Mouse (Mus musculus): ENCODE measurements around the gene Caprin1.
A peak's percentile ranks its signal among the peaks of the same experiment; 100 is the strongest.

The Caprin1 gene

DNA sequence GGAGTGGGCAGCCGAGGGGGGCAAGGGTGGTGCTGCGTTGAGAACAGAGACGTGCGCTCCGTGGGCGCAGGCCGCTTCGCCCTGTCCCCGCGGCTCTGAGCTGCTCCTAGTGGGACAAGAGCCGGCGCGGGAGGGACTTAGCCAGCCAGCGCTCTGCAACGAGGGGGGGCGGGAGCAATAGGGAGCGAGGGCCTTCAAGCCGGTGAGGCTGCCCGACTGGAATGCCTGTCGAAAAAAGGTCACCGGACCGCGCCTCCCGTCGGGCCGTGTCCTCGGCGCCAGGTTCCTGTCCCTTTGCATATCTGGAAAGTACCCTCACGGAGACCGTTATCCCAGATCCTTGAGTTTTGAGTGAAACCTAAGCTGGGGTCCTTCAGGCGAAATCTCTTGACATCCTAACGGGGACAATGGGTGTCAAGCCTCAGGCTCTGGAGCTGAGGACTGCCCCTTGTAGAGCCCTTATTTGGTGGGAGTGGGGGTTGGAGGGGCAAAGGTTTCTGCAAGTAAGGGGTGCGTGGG lies at the start of gene Caprin1:
Gene Caprin1 (minus strand): TSS at position 159 of the 519 bp plus-strand sequence.
- DNase-seq (ENCODE audit: low spot score in 2 of 2): peak; percentile 90 to 96

DNA sequence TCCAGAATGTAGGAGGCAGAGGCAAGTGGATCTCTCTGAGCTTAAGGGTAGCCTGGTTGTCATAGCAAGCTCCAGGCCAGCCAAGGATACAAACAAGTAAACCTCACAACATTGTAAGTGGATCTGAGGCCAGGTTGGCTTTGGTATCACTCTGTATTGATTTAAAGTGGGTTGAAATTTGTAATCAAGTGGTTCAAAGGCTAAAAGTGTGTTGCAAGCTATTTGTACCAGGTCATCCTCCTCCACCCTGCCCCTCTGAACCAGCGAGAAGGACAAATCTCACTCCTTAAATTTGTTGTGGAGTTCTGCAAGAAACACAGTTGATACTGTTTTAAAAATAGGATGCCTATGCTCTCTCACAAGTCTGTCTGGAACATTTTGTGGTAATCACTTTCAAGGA lies 49.4 kb upstream of the Caprin1 start:
- no peak for DNase-seq (ENCODE audit: low spot score in 2 of 2)

DNA sequence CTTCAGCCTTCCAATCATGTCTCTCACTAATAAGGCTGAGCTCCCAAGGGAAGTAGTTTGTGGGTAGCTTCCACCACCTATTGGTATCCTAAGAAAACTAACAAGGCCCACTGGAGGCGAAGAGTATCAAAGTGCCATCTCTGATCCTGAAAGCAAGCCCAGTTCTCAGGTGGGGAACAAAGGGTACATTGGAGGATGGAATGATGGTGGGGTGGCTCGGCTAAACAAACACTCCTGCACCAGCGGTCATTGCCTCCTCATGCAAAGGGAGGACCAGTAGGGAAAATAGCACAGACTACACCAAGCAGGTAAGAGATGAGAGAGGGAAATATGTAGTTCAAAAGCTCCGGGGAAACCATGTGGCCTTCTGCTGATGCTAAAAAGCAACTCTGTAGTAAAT lies 48.8 kb upstream of the Caprin1 start:
- DNase-seq (ENCODE audit: low spot score in 2 of 2): no peak

DNA sequence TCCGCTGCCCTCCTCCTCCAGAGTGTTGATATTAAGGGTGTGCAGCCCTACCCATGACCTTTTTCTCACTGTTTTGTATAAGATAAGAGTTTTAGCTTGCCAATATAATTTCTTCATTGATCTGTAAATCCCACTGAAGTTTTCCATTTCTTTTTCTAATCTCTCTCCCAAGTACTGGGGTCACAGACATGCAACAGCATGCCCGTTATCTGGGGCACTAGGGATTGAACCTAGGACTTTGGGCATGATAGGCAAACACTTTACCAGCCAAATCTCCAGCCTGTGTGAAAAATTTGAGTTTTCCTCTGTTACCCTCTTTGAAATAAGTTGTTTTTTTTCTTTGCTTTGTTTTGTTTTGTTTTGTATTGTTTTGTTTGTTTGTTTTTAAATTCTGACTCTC lies 46.6 kb upstream of the Caprin1 start:
- no peak for DNase-seq (ENCODE audit: low spot score in 2 of 2)

DNA sequence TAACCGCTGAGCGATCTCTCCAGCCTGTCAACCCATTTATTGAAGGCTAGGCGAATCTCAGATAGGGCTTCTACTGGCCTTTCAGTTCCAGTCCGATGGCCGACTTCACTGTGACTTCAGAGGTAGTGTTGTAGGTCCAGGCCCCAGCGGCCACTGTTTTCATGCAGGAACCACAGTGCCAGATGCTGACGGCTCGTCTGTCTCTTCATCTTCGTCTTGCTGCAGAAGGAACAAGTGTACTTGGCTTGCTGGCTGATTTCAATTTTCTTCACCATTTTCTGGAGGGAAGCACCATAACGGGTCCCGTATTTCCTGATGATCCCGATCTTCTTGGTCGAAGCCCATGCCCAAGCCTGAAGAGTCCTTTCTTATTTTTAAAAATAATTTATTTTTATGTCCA lies 45.9 kb upstream of the Caprin1 start:
- DNase-seq (ENCODE audit: low spot score in 2 of 2): no peak

DNA sequence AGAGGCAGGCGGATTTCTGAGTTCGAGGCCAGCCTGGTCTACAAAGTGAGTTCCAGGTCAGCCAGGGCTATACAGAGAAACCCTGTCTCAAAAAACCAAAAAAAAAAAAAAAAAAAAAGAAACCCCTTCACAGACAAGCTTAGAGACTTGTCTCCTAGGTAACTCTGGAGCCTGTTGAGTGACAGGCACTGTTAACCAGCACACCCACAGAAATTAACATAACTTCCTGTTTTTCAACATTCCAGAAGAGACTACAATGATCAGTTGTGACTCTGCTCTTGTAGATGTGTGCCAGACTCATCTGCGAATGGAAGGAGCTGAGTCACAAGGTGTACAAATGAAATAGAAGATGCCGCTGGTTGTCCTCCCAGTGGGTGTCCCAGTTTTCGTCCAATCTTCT lies 44.9 kb upstream of the Caprin1 start:
- DNase-seq (ENCODE audit: low spot score in 2 of 2): no peak

DNA sequence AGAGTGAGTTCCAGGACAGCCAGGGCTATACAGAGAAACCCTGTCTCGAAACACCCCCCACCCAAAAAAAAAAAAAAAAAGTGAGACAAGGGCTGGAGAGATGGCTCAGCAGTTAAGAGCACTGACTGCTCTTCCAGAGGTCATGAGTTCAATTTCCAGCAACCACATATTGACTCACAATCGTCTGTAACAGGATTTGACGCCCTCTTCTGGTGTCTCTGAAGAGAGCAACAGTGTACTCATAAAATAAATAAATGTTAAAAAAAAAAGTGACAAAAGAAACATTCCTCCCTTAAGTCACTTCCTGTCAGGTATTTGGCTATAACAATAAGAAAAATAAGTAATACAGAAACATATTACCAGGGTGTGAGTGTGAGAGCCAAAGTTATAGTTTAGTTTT lies 41.0 kb upstream of the Caprin1 start:
- DNase-seq (ENCODE audit: low spot score in 2 of 2): no peak

DNA sequence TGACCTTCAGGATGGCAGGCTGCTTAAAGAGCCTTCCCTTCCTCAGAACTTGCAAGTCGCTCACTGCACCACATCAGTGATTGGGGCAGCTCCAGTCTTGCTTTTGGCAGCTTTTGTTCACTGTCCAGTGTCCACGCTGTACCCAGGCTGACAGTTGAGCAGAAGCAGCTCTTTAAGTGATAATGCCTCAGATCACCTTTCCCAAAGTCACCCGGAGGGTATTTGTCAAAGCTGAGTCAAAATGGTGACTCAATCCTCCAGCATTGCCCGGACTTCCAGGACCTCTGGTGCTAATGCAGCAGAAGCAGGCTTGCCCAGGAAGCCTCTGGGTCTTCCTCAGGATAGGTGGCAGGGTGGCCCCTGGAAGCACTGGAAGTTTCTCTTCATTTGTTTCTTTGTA lies 39.7 kb upstream of the Caprin1 start:
- no peak for DNase-seq (ENCODE audit: low spot score in 2 of 2)

DNA sequence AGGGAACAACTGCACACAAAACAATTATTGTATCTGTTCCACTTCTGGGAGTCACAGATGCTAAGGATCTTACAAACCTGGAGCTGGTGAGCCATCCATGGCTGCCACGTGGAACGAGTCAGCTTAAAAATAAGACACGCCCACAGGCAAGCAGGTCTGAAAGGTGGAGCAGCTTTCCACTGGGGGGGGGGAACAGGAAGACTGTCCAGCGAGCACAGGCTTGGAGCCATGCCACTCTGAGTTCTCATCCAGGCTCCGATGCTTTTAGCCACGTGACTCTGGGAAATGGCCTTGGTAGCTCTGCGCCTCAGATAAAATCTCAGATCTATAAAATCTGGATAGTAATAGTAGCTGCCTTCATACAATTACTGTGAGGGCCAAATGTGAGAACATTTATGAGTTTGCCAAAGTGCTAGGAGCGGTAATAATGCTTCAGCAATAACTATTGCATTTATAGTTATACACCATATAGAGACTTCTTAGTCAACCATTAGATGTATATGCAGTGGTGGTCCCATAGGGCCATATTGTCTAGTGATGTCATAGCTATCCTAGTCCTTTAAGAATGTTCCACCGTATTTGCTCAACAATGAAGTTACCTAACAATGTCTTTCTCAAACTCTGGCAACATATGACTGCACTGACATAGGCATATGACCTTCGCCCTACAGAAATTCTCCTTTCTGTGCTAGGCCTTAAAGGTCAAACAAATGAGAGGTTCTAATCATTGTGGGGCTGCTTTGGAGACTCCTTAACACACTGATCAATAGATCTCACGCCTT lies 38.4 kb upstream of the Caprin1 start:
- DNase-seq (ENCODE audit: low spot score in 2 of 2): no peak

DNA sequence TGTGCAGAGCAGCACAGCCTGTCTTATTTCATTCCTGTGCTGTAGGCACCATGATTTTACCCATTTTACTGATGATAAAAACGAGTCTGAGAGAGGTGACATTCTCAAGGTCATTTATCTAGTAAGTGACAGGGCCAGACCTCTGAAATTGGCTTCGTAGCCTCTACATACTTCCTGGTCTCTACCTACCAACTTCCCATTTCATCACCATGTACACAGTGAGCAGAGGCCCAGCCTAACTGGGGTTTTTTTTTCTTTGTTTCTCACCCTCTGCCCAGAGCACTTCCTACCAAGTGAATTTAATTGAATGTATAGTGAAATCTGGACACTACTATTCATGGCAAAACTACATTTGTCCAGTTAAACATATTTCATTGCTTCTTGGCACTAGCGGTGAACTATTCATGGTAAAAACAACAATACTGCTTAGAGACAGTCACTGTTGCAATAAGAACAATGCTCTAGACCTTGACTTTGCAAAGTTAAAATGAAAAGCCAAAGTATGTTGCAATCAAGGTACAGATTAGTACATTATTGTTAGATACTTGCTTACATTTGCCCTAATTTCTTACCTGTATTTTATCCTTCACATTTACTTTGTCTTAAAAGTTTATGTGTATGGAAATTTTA lies 36.5 kb upstream of the Caprin1 start:
- no peak for DNase-seq (ENCODE audit: low spot score in 2 of 2)

DNA sequence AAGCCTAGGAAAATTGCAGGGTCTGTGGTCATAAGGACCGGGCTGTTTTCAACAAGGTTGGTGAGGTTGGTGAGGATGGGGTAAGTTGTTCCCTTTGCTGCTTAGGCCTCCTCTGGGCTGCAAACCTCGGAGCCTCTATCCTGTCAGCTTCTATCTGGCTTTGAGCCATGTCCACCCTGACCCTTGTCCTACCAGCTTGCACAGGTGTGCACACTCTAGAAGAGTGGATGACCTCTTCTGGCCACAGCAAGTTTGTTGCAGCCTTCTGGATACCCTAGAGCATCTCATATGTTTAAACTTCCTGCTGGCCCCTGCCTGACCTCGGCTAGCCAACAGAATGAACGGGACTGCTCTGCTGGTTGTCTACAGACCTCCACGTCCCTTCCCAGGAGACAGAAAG lies 35.5 kb upstream of the Caprin1 start:
- DNase-seq (ENCODE audit: low spot score in 2 of 2): no peak

DNA sequence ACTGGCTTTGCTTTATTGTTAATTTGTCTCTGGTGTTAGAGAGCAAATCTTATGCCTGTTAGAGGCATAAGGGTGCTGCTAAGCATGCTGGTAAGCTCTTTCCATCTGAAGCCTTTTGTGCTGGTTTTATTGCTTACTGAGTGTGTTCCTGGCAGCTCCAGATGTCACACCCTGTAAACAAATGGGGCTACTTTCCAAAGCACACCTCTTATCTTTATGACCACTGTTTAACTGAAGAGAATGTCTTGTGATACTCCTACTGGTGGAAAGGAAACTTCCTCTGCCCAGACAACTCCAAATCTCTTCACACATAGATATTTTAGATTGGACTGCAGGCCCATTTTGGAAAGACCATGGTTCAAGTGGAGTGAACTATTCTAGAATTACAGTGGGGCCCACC lies 31.5 kb upstream of the Caprin1 start:
- DNase-seq (ENCODE audit: low spot score in 2 of 2): no peak

DNA sequence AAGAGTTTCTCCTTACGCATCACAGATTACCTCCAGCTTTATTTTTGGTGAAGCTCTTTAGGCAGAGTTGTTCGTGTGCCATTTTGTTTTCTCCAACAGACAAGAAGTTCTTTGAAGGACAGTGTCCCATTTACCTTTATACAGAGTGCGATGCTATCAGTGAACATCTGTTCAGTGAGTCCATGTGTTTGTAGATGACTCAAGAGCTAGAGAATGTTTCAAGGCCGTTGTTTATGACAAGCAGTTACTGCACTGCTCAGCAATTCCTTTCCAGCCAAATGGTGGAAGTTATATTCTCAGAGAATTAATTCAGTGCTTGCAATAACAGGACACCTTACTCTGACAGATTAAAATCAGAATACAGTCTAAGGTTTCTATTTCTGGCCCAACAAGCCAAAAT lies 27.5 kb upstream of the Caprin1 start:
- DNase-seq (ENCODE audit: low spot score in 2 of 2): no peak

DNA sequence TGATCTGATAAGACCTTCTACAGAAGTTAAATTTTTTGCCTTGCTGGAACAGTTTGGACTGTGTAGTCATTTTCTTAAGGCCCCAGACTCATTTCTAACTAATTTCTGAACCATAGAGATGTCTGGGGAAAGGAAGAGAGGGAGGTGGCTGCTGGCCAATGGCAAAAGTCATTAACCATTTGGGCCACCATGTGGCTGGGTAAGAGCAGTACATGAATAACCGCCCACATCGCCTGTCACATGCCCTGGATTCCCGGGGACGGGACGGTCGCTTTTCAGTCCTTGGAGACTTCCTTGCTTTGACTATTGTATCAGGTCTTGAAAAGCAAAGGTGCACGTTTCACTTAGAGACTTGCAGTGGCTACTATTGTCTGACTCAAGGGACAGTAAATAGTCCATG lies 25.1 kb upstream of the Caprin1 start:
- no peak for DNase-seq (ENCODE audit: low spot score in 2 of 2)

DNA sequence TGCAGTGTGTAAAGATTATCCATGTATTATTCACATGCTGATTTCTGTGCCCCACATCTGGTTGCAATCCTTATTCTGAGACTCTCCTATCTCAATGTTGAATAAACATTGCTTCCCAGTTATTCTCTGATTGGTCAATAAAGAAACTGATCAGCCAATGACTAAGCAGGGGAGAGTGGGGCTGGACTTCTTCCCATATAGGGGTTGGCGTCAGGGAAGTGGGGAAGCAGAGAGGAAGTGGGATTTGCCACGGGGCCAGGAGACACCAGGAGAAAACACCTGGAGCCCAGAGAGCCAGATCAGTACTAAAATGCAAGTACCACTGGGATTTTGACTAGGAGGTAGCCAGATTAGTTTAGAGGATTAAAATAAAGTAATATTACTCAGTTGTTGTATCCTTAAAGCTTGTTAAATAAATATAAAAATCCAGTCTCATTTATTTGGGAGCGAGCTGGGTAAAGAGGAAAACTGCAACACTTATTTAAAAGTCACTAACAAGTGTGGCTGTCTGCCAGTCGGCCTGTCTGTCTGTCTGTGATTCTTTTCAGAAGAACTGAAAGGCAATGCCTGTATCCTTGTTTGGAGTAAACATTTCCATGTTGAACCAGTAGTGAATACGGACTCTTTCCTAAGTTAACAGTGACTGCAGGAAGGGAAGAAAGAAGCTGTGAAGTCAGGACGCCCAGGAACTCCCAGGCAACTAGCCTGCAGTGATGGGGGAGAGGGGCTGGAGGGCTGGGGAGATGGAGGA lies 19.9 kb upstream of the Caprin1 start:
- no peak for DNase-seq (ENCODE audit: low spot score in 2 of 2)

DNA sequence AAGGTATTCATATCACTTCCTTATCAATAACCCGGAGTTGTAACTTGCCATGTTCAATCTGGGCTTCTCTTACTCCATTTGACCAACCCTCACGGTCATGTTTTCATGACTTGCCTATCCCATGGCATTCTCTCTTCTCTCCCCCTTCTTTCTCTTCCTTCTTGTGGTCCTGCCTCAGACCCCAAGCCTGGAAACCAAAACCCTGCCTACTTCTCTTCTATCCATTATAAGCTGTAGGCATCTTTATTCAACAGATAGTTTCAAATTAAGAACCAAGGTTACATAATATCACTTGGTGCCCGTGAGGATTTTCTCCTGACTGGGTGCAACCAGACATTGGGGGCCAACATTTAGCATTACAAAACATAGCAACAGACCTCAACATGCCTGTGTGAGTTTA lies 18.5 kb upstream of the Caprin1 start:
- no peak for DNase-seq (ENCODE audit: low spot score in 2 of 2)

DNA sequence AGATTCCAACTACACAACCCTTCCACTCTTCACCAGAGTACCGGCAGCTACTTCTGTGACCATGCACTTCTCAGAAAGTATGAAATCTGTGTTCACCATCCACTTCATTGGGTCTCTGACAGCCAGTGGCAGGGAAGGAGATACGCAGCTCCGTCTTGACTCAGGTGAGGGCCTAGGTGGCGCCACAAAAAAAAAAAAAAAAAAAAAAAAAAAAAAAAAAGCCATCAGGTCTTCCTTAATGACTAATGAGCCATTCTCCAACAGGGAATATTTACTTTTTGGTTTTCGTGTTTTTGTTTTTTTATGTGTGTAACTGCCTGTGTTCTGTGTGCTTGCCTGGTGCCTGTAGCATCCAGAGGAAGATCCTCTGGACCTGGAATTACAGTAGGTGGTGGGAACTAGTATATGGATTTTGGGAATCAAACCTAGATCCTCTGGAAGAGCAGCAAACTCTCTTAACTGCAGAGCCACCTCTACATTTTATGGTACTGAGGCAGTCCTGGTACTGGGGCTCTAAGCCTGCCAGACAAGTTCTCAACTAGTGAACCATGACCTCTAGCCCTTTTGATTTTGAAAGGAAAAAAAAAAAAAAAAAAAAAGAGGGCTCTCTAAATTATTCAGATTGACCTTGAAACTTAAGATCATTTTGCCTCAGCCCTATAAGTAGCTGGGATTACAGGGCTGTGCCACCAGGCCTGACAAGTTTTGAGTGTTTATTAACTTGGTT lies 14.2 kb upstream of the Caprin1 start:
- DNase-seq (ENCODE audit: low spot score in 2 of 2): no peak

DNA sequence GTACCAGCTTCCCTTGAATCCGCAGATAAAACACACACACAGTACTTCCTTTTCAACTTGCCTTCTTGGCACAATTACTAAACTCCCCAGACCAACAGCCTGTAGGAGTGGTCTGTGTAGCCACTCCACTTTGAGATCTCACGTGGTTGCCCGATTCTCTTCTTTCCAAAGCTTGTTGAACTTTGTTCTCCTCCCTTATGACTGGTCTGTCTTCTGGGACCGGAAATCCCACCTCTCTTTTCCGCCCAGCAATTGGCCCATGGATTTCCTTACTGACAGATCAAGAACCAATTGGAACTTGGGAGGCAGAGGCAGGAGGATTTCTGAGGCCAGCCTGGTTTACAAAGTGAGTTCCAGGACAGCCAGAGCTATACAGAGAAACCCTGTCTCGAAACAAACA lies 13.0 kb upstream of the Caprin1 start:
- DNase-seq (ENCODE audit: low spot score in 2 of 2): no peak

DNA sequence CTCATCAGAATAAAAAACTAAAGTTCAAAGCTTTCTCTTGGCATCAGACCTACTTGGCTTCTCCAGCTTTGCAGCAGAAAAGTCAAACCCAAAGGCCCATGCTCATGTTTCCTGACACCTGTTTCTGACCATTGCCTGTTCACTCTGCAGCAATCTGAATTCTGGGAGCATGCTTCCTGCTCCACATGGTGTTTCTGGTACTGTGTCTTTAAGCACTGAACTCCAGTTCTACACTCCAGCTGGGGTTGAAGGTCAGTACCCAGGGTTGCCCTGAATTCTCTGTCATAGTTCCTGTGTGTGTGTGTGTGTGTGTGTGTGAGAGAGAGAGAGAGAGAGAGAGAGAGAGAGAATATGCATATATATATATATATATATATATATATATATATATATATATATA lies 11.0 kb upstream of the Caprin1 start:
- no peak for DNase-seq (ENCODE audit: low spot score in 2 of 2)

DNA sequence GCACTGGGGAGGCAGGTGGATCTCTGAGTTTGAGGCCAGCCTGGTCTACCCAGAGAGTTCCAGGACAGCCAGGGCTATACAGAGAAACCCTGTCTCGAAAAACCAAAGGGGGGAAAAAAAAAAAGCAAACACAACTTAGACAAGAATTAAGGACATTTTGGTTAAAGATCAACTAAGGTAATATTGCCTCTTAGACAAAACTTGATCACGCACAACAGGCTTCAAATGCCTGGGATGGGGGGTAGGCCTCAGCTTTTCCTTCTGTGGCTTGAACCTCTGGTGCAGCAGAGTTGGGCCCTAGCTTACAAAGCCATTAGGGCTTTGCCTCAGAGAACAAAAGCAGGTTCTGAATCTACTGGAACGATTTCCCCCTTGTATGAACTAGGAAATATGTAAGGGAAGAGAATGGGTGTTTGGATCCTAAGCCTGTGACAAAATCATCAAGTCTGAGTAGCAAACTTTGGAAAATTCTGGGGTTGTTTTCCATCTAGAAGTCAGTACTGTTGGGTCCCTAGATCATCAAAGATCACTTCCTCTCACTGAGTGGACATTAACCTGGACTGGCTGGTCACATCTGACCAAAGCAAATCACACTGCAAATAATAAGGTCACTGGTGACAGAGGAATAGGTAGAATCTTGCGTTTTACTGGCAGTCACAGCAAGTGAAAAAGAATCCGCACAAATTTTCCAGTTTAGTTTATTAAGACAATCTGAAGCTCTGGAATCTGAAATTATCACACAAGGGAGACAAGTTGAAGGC lies 6.5 kb upstream of the Caprin1 start:
- no peak for DNase-seq (ENCODE audit: low spot score in 2 of 2)

DNA sequence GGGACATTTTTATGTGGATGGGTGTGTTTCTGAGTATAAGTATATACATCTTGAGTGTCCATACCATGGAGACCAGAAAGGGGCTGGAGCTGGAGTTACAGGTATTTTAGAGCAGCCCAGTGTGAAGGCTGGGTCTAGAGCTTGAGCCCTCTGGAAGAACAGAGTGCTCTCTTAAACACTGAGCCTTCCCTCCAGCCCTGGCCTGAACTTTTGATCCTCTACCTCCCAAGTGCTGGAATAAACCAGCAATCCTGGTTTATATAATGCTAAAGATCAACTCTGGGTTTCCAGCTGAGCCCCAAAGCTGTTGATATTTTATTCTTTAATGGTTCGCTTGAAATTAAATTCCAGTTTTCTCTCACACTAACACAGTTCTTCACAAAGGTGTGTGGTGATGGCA lies 5.0 kb upstream of the Caprin1 start:
- no peak for DNase-seq (ENCODE audit: low spot score in 2 of 2)
